Mouse (Mus musculus) small intestine, adult 2 months (tissue): ENCODE measurements around the gene Ubash3a.

ENCODE experiments used
- CTCF ChIP-seq: fragments of 200-500 bp; IDR thresholded peaks from 2 replicates; pipeline ENCODE4 v1.5.1; 2012; ENCODE audit warnings: low read depth, mild to moderate bottlenecking, control low read depth, inconsistent platforms, low read length, moderate library complexity, mixed read lengths; ENCODE audit not compliant: insufficient replicate concordance, insufficient read length; ENCODE audit errors: extremely low read depth
- POLR2A ChIP-seq: fragments of 200-500 bp; IDR thresholded peaks from 2 replicates; pipeline ENCODE4 v1.6.1; 2012; ENCODE audit warnings: low read depth, mild to moderate bottlenecking, control low read depth, inconsistent platforms, low read length, moderate library complexity

GRCm38 (mm10) chr17:31261352-31261751 lies 53.7 kb downstream of the Ubash3a start:
- TF ChIP-seq CTCF (no peak), POLR2A (no peak)
